Mouse (Mus musculus): Measurements from ENCODE around the gene Auts2. TPM values are rescaled to one million over a fixed set of nuclear protein-coding genes. Genes with fewer than 3 reads are reported as not detected.

Auts2 gene
- polyA plus RNA-seq, 1 experiment from 2014 or later = 70.3 TPM

DNA sequence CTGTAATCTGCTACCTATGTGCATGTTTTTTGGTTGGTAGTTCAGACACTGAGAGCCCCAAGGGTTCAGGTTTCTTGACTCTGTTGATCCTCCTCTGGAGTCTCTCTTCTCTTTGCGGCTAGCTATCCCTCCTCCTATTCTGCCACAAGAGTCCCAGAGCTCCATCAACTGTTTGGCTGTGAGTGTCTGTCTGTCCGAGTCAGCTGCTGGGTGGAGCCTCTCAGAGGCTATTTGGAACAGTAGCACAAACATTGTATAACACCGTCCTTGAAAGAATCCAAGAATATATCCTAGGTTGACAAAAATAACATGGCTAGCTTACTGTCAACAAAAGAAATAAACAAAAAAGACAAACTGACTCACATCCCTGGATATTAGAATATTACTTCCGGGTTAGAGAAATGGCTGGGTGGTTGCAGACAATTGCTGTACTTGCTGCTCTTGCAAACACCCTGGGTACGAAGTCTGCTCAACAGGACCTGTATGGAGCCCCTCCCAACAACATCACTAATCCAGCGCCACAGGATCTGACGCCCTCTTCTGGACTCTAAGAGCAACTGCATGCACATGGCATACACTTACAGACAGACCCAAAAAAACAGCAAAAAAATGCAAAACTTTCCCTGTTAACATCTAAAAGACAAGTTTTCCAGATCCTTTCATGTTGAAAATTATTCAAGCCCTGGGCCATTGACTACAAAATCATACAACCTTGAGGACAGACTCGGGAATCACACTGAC, 428.4 kb downstream of the Auts2 start:
- no peak for ATAC-seq (ENCODE audit: low FRiP score)
- WGBS = 75% methylated on average over 8 of the region's 8 CpGs
- no peak for DNase-seq (ENCODE audit: low spot score)

DNA sequence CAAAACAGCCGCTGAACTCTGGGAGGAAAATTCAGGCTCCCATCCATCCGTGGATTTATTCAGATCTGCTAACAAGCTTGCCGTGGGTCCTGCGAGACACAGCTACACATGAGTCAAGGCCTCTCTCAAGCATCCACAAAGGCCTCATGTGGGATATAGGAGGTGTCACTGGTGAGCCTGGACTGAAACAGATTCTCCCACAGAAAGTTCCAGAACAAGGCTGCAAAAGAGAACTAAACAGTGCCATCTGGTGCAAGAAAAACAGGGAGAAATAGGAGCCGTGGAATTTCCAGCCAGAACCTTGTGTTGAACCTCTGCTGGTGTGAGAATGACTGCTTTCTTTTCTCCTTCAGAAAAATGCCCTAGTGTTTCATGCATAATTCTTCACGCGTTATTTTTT, 429.7 kb downstream of the Auts2 start:
- Histone ChIP-seq H3K9ac (ENCODE audit: low read depth, low read length) (no peak overlapping the region), H3K27me3 (ENCODE audit: control insufficient read depth, insufficient read depth, low read length) (no peaks in the 10 kb centered on the region), H3K4me3 (ENCODE audit: low read depth, low read length) (no peak overlapping the region), H3K36me3 (ENCODE audit: control insufficient read depth, insufficient read depth, low read length) (no peaks in the 10 kb centered on the region), H3K4me1 (replicated peaks; ENCODE audit: control insufficient read depth, insufficient read depth, low read length) (no peaks in the 10 kb centered on the region), H3K27ac (ENCODE audit: low read depth, low read length) (no peak overlapping the region), H3K9me3 (ENCODE audit: control insufficient read depth, low read length) (no peaks in the 10 kb centered on the region), H3K4me2 (replicated peaks; ENCODE audit: low read depth, low read length) (no peak overlapping the region)
- DNase-seq (ENCODE audit: low spot score) (peak; percentile 16), ATAC-seq (ENCODE audit: low FRiP score) (no peak)
- WGBS = 78% methylated on average over 7 of the region's 7 CpGs

More for the DNA sequence above, 428.4 kb downstream of the Auts2 start:
- Histone ChIP-seq H3K4me1 (replicated peaks; ENCODE audit: control insufficient read depth, insufficient read depth, low read length) (no peaks in the 10 kb centered on the region), H3K9ac (ENCODE audit: low read depth, low read length) (no peak overlapping the region), H3K9me3 (ENCODE audit: control insufficient read depth, low read length) (no peaks in the 10 kb centered on the region), H3K4me2 (replicated peaks; ENCODE audit: low read depth, low read length) (no peak overlapping the region), H3K36me3 (ENCODE audit: control insufficient read depth, insufficient read depth, low read length) (no peaks in the 10 kb centered on the region), H3K27me3 (ENCODE audit: control insufficient read depth, insufficient read depth, low read length) (no peaks in the 10 kb centered on the region), H3K4me3 (ENCODE audit: low read depth, low read length) (no peak overlapping the region), H3K27ac (ENCODE audit: low read depth, low read length) (no peak overlapping the region)

DNA sequence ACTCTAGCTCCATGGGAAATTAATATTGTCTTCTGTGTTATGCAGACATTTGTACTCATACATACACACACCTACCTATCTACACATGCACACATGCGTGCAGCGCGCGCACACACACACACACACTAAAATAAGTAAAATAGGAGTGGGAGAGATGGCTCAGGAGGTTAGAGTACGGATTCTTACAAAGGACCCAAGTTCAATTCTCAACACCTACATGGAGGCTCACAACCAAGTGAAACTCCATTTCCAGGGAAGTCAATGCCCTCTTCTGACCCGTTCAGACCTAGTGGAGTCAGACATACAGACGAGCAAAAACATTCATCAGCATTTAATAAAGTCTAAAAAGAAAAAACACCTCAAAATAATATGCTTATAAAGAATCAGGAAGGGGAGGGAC, 430.5 kb downstream of the Auts2 start:
- WGBS = 93% methylated on average over 7 of the region's 7 CpGs

DNA sequence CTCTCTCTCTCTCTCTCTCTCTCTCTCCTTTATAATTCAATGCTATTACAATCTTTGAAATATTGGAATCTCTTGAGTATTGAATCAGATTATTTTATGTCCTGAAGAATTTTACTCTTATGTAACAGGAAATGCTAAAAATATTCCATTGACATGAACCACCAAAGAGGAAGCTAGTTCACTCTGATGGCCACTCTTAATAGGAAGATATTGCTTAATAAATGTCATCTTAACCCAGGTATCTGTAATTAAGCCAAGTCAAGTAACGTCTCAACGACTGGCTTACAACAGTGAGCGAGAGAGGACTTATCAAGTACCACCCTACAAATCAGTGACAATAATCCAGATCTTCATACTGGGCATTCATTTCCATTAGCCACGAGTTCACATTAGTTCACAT, 440.7 kb downstream of the Auts2 start:
- no peak for DNase-seq (ENCODE audit: low spot score)
- Histone ChIP-seq H3K27me3 (ENCODE audit: control insufficient read depth, insufficient read depth, low read length) (no peaks in the 10 kb centered on the region), H3K36me3 (ENCODE audit: control insufficient read depth, insufficient read depth, low read length) (no peaks in the 10 kb centered on the region), H3K4me2 (replicated peaks; ENCODE audit: low read depth, low read length) (no peak overlapping the region), H3K9ac (ENCODE audit: low read depth, low read length) (no peak overlapping the region), H3K27ac (ENCODE audit: low read depth, low read length) (no peak overlapping the region), H3K9me3 (ENCODE audit: control insufficient read depth, low read length) (no peaks in the 10 kb centered on the region), H3K4me3 (ENCODE audit: low read depth, low read length) (no peak overlapping the region), H3K4me1 (replicated peaks; ENCODE audit: control insufficient read depth, insufficient read depth, low read length) (0 out of 2 replicates have a peak, but pooled peaks cover 2% of the 10 kb centered on the region)
- no peak for ATAC-seq (ENCODE audit: low FRiP score)
- 92% methylated on average over 4 of the region's 4 CpGs for WGBS

More for the DNA sequence above, 430.5 kb downstream of the Auts2 start:
- H3K4me1 ChIP-seq (replicated peaks; ENCODE audit: control insufficient read depth, insufficient read depth, low read length) = no peaks in the 10 kb centered on the region
- H3K9ac ChIP-seq (ENCODE audit: low read depth, low read length) = no peak overlapping the region
- H3K9me3 ChIP-seq (ENCODE audit: control insufficient read depth, low read length) = no peaks in the 10 kb centered on the region
- H3K4me2 ChIP-seq (replicated peaks; ENCODE audit: low read depth, low read length) = no peak overlapping the region
- H3K4me3 ChIP-seq (ENCODE audit: low read depth, low read length) = no peak overlapping the region
- DNase-seq (ENCODE audit: low spot score) (no peak), ATAC-seq (ENCODE audit: low FRiP score) (no peak)
- H3K36me3 ChIP-seq (ENCODE audit: control insufficient read depth, insufficient read depth, low read length) = no peaks in the 10 kb centered on the region
- no peak overlapping the region for H3K27ac ChIP-seq (ENCODE audit: low read depth, low read length)
- H3K27me3 ChIP-seq (ENCODE audit: control insufficient read depth, insufficient read depth, low read length) = no peaks in the 10 kb centered on the region

DNA sequence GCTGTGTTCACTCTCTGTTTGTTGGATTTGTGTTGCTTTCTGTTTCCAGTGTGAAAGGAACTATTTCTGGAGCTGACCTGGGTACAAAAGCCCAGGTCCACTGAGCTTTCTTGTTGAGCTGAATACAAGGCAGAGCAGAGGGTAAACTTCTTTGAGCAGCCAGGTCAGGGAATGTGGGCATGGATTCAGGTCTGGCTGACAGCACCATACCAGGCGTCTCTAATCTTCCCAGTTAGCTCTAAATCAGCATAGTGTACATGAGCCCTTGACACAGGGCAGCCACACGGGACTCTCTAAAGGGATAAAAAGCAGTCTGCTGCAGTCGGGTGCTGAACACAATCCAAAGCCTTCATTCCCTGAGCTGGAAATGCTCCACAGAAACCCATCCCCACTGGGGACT, 444.7 kb downstream of the Auts2 start:
- Histone ChIP-seq H3K36me3 (ENCODE audit: control insufficient read depth, insufficient read depth, low read length) (no peaks in the 10 kb centered on the region), H3K9me3 (ENCODE audit: control insufficient read depth, low read length) (no peaks in the 10 kb centered on the region), H3K4me1 (replicated peaks; ENCODE audit: control insufficient read depth, insufficient read depth, low read length) (0 out of 2 replicates have a peak, but pooled peaks cover 2% of the 10 kb centered on the region), H3K9ac (ENCODE audit: low read depth, low read length) (no peak overlapping the region), H3K4me2 (replicated peaks; ENCODE audit: low read depth, low read length) (no peak overlapping the region), H3K27me3 (ENCODE audit: control insufficient read depth, insufficient read depth, low read length) (no peaks in the 10 kb centered on the region), H3K4me3 (ENCODE audit: low read depth, low read length) (no peak overlapping the region), H3K27ac (ENCODE audit: low read depth, low read length) (no peak overlapping the region)
- DNase-seq (ENCODE audit: low spot score) = no peak
- ATAC-seq (ENCODE audit: low FRiP score) = no peak
- 15% methylated on average over 3 of the region's 3 CpGs for WGBS

DNA sequence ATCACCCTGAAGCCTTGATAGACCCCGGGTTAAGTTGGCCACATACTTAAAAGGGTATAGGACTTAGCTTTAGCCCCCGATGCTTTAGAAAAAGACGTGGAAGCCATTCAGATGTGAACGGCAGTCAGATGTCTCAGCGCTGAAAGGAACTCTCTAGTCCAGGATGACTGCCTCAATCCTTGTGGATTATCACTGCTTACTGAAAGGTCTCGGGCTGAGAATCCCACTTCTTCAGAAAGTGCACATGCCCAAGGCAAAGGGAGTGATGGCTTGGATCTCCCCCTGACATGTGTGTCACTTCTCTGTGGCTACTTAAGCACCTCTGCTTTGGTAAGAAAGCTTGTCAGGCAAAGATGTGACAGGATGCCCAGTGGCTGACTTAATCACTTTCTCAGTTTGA, 450.4 kb downstream of the Auts2 start:
- 82% methylated on average over 6 of the region's 6 CpGs for WGBS
- Histone ChIP-seq H3K27ac (ENCODE audit: low read depth, low read length) (no peak overlapping the region), H3K4me3 (ENCODE audit: low read depth, low read length) (no peak overlapping the region), H3K36me3 (ENCODE audit: control insufficient read depth, insufficient read depth, low read length) (no peaks in the 10 kb centered on the region), H3K9ac (ENCODE audit: low read depth, low read length) (no peak overlapping the region), H3K4me1 (replicated peaks; ENCODE audit: control insufficient read depth, insufficient read depth, low read length) (no peaks in the 10 kb centered on the region), H3K27me3 (ENCODE audit: control insufficient read depth, insufficient read depth, low read length) (no peaks in the 10 kb centered on the region), H3K9me3 (ENCODE audit: control insufficient read depth, low read length) (no peaks in the 10 kb centered on the region), H3K4me2 (replicated peaks; ENCODE audit: low read depth, low read length) (no peak overlapping the region)
- no peak for ATAC-seq (ENCODE audit: low FRiP score)
- no peak for DNase-seq (ENCODE audit: low spot score)

DNA sequence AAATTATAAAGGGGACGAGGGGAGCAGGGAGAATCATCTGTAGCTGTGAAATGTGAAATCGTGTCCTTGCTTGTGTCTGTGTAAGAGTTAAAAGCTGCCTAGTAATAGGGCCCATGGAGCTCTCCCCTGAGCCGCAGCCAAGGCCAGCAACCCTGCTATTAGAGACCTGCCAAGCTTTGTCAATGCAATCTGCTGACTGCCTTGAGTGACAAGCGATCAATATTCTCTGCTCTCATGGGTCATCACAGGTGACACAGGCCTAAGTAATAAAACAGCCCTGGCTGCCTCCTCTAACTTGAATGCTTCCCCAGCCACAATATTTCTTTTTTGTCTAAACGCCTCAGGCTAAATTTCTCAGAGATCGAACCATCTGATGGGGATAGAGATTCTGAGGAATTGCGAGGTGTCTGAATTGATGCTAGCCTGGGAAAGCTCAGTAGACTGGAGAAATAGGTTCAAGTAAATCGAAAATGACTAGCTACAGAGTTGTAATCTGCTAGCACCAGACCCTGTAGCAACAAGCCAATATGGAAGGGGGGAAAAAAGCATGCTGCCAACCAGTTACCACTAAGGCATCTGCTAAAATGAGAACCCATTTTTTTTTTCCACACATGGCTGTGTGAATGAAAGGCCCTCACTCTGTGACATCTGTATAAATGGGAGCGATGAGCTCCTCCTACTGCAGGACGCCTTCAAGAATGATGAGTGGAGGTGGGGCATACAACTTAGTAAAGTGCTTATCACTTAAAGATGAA, 453.5 kb downstream of the Auts2 start:
- Histone ChIP-seq H3K4me2 (replicated peaks; ENCODE audit: low read depth, low read length) (no peak overlapping the region), H3K4me3 (ENCODE audit: low read depth, low read length) (no peak overlapping the region), H3K27me3 (ENCODE audit: control insufficient read depth, insufficient read depth, low read length) (no peaks in the 10 kb centered on the region), H3K4me1 (replicated peaks; ENCODE audit: control insufficient read depth, insufficient read depth, low read length) (no peaks in the 10 kb centered on the region), H3K27ac (ENCODE audit: low read depth, low read length) (0 out of 2 replicates have a peak overlapping the region, but pooled peaks have one; percentile 11), H3K9ac (ENCODE audit: low read depth, low read length) (no peak overlapping the region), H3K36me3 (ENCODE audit: control insufficient read depth, insufficient read depth, low read length) (no peaks in the 10 kb centered on the region), H3K9me3 (ENCODE audit: control insufficient read depth, low read length) (no peaks in the 10 kb centered on the region)
- ATAC-seq (ENCODE audit: low FRiP score) = no peak
- WGBS = 73% methylated on average over 10 of the region's 10 CpGs
- DNase-seq (ENCODE audit: low spot score) = no peak

DNA sequence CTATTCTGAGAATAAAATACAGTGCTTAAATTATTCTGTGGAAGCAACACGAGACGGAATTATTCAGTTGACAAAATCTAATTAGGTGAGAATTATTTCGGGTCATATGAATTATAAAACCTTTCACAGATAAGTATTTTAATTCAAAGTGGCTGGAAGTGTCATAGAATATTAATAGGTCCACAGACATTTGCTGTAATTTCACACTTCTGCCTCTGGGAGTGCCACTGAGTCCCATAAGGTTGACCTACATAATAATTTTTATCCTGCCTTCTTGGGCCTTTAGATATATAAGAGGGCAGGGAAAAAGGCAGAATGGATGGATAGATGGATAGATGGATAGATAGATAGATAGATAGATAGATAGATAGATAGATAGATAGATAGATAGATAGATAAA, 454.6 kb downstream of the Auts2 start:
- Histone ChIP-seq H3K9me3 (ENCODE audit: control insufficient read depth, low read length) (no peaks in the 10 kb centered on the region), H3K9ac (ENCODE audit: low read depth, low read length) (no peak overlapping the region), H3K36me3 (ENCODE audit: control insufficient read depth, insufficient read depth, low read length) (no peaks in the 10 kb centered on the region), H3K27ac (ENCODE audit: low read depth, low read length) (no peak overlapping the region), H3K4me1 (replicated peaks; ENCODE audit: control insufficient read depth, insufficient read depth, low read length) (no peaks in the 10 kb centered on the region), H3K4me2 (replicated peaks; ENCODE audit: low read depth, low read length) (no peak overlapping the region), H3K4me3 (ENCODE audit: low read depth, low read length) (no peak overlapping the region), H3K27me3 (ENCODE audit: control insufficient read depth, insufficient read depth, low read length) (no peaks in the 10 kb centered on the region)
- DNase-seq (ENCODE audit: low spot score) (no peak), ATAC-seq (ENCODE audit: low FRiP score) (no peak)
- 86% methylated on average over 3 of the region's 3 CpGs for WGBS

Data from hindbrain, embryonic 11.5 days (tissue).